Mouse (Mus musculus) olfactory bulb, adult 2 months (tissue): ENCODE results near the gene Vps50.

Experiments used
- CTCF ChIP-seq: fragments of 200-500 bp; IDR thresholded peaks from 2 replicates; pipeline ENCODE4 v1.5.1; 2012; ENCODE audit warnings: low read depth, mild to moderate bottlenecking, low read length, moderate library complexity; ENCODE audit not compliant: insufficient read depth
- POLR2A ChIP-seq: fragments of 200-500 bp; IDR thresholded peaks from 2 replicates; pipeline ENCODE4 v1.6.1; 2012; ENCODE audit warnings: mild to moderate bottlenecking, low read depth, low read length, moderate library complexity; ENCODE audit not compliant: insufficient read depth

GRCm38 (mm10) chr6:3507078-3507477 is 8.9 kb downstream of the Vps50 start:
- TF ChIP-seq CTCF: no peak
- no peak for TF ChIP-seq POLR2A
